Mouse (Mus musculus): ENCODE results near the gene Hkdc1.

- TF ChIP-seq CTCF (IDR thresholded peaks at IDR 0.05; ENCODE audit: borderline replicate concordance, extremely low read depth, insufficient read depth, insufficient read length) (no peak), POLR2A (IDR thresholded peaks at IDR 0.05; ENCODE audit: borderline replicate concordance, extremely low read depth, insufficient read depth, insufficient read length, poor library complexity, severe bottlenecking) (no peak)
Observed at GRCm38 (mm10) chr10:62418831-62419356, 3.4 kb downstream of the Hkdc1 start.

Measured in brain, embryonic 14.5 days (tissue).